Mouse (Mus musculus) myocyte (in vitro differentiated cells): ENCODE data around the gene Marveld1. TPM values are rescaled to one million over a fixed set of nuclear protein-coding genes. Genes with fewer than 3 reads are reported as not detected.

Experiments
- H3K27me3 ChIP-seq: one replicate; pipeline ENCODE4 v1.6.1; 2011; ENCODE audit not compliant: control insufficient read depth, insufficient read depth, insufficient read length
- H3K36me3 ChIP-seq: one replicate; pipeline ENCODE4 v1.6.1; 2011; ENCODE audit not compliant: control insufficient read depth, insufficient read depth
- H3K4me2 ChIP-seq: one replicate; pipeline ENCODE4 v1.6.1; 2011; ENCODE audit warnings: low read depth, control low read depth
- H3K4me3 ChIP-seq: one replicate; pipeline ENCODE4 v1.5.1; 2011; ENCODE audit warnings: mild to moderate bottlenecking, control low read depth, moderate library complexity
- H3K79me2 ChIP-seq: one replicate; pipeline ENCODE4 v1.6.1; 2011; ENCODE audit not compliant: control insufficient read depth, insufficient read depth
- H3ac ChIP-seq: one replicate; pipeline ENCODE4 v1.6.1; 2011; ENCODE audit not compliant: control insufficient read depth, insufficient read length
- CEBPB ChIP-seq: IDR thresholded peaks from 2 replicates; pipeline ENCODE4 v1.6.1; 2011; ENCODE audit warnings: mild to moderate bottlenecking, moderate library complexity; ENCODE audit not compliant: poor library complexity, insufficient read depth, severe bottlenecking
- E2F4 ChIP-seq: IDR thresholded peaks from one replicate; pipeline ENCODE4 v1.6.1; 2011; ENCODE audit warnings: mild to moderate bottlenecking, control low read depth, moderate library complexity; ENCODE audit not compliant: insufficient read depth
- MAX ChIP-seq: IDR thresholded peaks from one replicate; pipeline ENCODE4 v1.6.1; 2011; ENCODE audit warnings: low read depth, mild to moderate bottlenecking, control low read depth
- MYOD1 ChIP-seq, 3 experiments: IDR thresholded peaks; one replicate each; pipeline ENCODE4 v1.6.1; 2011; ENCODE audit warnings: control low read depth in 2 of 3, low read depth in 2 of 3, mild to moderate bottlenecking in 2 of 3, moderate library complexity in 1 of 3; ENCODE audit not compliant: insufficient read length in 2 of 3, control insufficient read depth in 1 of 3
- MYOG ChIP-seq, 3 experiments: IDR thresholded peaks; one replicate each; pipeline ENCODE4 v1.6.1; 2011; ENCODE audit warnings: control low read depth in 2 of 3, low read depth in 2 of 3, mild to moderate bottlenecking in 2 of 3; ENCODE audit not compliant: insufficient read length in 2 of 3, control insufficient read depth in 1 of 3, insufficient read depth in 1 of 3
- POLR2A ChIP-seq: IDR thresholded peaks from one replicate; pipeline ENCODE4 v1.6.1; 2011; ENCODE audit warnings: low read depth, mild to moderate bottlenecking, control low read depth, moderate library complexity; ENCODE audit not compliant: insufficient read length
- POLR2AphosphoS2 ChIP-seq: IDR thresholded peaks from one replicate; pipeline ENCODE4 v1.6.1; 2011; ENCODE audit warnings: low read depth, control low read depth; ENCODE audit not compliant: insufficient read length
- REST ChIP-seq: IDR thresholded peaks from one replicate; pipeline ENCODE4 v1.6.1; 2011; ENCODE audit warnings: mild to moderate bottlenecking, control low read depth, moderate library complexity; ENCODE audit not compliant: insufficient read depth, insufficient read length
- SRF ChIP-seq: IDR thresholded peaks from one replicate; pipeline ENCODE4 v1.6.1; 2011; ENCODE audit warnings: low read depth; ENCODE audit not compliant: control insufficient read depth, insufficient read length
- TCF12 ChIP-seq: IDR thresholded peaks from one replicate; pipeline ENCODE4 v1.6.1; 2011; ENCODE audit warnings: mild to moderate bottlenecking, control low read depth; ENCODE audit not compliant: poor library complexity, insufficient read depth, severe bottlenecking
- TCF3 ChIP-seq: IDR thresholded peaks from one replicate; pipeline ENCODE4 v1.6.1; 2011; ENCODE audit warnings: low read depth, control low read depth; ENCODE audit not compliant: insufficient read length
- USF1 ChIP-seq: IDR thresholded peaks from one replicate; pipeline ENCODE4 v1.6.1; 2011; ENCODE audit warnings: low read depth, mild to moderate bottlenecking, control low read depth, moderate library complexity
- polyA plus RNA-seq: library from polyadenylated mRNA; unstranded; fragments of >200 nt; fragmentation: generic; extraction: Trizol; gene quantifications from one replicate; pipeline ENCODE4 v1.2.1, GENCODE M21; 2012; ENCODE audit warnings: missing spikeins

Marveld1 gene
- polyA plus RNA-seq, 1 experiment = 36.1 TPM

DNA sequence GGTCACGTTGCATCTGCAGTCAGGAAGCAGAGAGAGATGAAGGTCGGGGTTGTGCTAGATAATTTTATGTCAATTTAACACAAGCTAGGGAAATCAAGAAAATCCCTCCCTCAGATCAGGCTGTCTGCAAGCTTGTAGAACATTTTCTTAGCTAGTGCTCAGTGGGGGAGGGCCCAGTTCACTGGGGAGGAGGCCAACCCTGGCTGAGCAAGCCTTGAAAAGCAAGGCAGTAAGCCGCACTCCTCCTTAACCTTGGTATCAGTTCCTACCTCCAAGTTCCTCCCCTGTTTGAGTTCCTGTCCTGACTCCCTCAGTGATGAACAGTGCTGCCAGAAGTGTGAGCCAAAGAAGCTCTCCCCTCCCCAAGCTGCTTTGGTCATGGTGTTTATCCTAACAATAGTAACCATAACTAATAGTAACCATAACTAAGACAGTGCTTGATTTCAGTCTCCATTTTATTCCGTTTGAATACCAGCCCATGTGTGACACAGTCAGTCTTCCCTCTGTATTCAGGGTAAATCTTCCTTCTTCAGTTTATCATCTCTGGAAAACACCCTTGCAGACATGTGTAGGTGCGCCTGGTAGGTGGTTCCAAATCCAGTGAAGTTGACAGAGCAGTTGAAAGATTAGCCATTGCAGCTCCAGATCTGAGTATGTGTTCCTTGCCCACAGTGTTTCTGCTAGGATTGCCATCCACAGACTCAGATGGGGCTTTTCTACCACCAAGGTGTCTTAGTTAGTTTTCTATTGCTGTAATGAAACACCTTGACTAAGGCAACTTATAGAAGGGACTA, 7.3 kb upstream of the Marveld1 start:
- no peaks in the 10 kb centered on the region for H3K79me2 ChIP-seq
- H3K4me3 ChIP-seq = no peak overlapping the region
- no peak for TF ChIP-seq POLR2A
- TF ChIP-seq REST = no peak
- no peak for TF ChIP-seq USF1
- no peak for TF ChIP-seq TCF3
- no peak for TF ChIP-seq TCF12
- TF ChIP-seq E2F4 = no peak
- TF ChIP-seq MYOG (IDR thresholded peaks at IDR 0.05; ENCODE audit: control insufficient read depth in 1 of 3, insufficient read depth in 1 of 3, insufficient read length in 2 of 3, low read depth in 2 of 3) = no peak
- no peaks in the 10 kb centered on the region for H3K27me3 ChIP-seq
- no peaks in the 10 kb centered on the region for H3K36me3 ChIP-seq
- no peak overlapping the region for H3ac ChIP-seq
- H3K4me2 ChIP-seq = no peak overlapping the region

DNA sequence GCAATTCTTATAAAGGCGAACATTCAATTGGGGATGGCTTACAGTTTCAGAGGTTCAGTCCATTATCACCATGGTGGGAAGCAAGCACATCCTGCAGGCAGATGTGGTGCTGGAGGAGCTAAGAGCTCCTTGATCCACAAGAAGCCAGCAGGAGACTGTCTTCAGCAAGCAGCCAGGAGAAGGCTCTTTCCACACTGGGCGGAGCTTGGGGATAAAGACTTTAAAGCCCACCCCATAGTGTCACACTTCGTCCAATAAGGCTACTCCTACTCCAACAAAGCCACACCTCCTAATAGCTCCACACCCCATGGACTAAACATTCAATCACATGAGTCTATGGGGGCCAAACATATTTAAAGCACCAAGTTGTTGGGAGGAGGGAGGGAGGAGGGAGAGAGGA, 5.2 kb upstream of the Marveld1 start:
- TF ChIP-seq USF1 (no peak), MYOG (IDR thresholded peaks at IDR 0.05; ENCODE audit: control insufficient read depth in 1 of 3, insufficient read depth in 1 of 3, insufficient read length in 2 of 3, low read depth in 2 of 3) (no peak), REST (no peak), TCF3 (no peak), MYOD1 (IDR thresholded peaks at IDR 0.05; ENCODE audit: control insufficient read depth in 1 of 3, insufficient read length in 2 of 3, low read depth in 2 of 3) (no peak), TCF12 (no peak), POLR2A (no peak), E2F4 (no peak), POLR2AphosphoS2 (no peak), MAX (no peak), SRF (no peak), CEBPB (no peak)
- Histone ChIP-seq H3K27me3 (no peaks in the 10 kb centered on the region), H3K4me3 (no peak overlapping the region), H3K4me2 (no peak overlapping the region), H3K79me2 (no peaks in the 10 kb centered on the region), H3K36me3 (no peaks in the 10 kb centered on the region), H3ac (no peak overlapping the region)

DNA sequence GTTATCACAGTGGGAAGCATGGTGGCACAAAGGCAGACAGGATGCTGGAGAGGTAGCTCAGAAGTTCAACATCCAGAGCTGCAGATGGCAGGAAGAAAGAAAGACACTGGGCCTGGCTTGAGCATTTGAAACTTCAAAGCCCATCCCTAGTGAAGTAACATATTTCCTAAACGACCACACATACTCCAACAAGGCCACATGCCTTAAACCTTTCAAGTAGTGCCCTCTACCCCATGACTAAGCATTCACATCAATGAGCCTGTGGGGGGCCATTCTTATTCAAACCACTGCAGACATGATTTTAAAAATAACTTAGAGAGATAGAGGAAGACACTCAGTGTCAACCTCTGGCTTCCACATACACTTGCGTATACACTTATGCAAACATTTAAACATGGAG, 4.4 kb upstream of the Marveld1 start:
- no peak overlapping the region for H3K4me3 ChIP-seq
- no peaks in the 10 kb centered on the region for H3K36me3 ChIP-seq
- no peak overlapping the region for H3K4me2 ChIP-seq
- no peak overlapping the region for H3ac ChIP-seq
- no peak for TF ChIP-seq USF1
- TF ChIP-seq REST = no peak
- TF ChIP-seq POLR2A = no peak
- TF ChIP-seq TCF3 = no peak
- TF ChIP-seq MAX = no peak
- no peak for TF ChIP-seq E2F4
- no peak for TF ChIP-seq TCF12
- no peak for TF ChIP-seq MYOD1 (IDR thresholded peaks at IDR 0.05; ENCODE audit: control insufficient read depth in 1 of 3, insufficient read length in 2 of 3, low read depth in 2 of 3)
- no peak for TF ChIP-seq CEBPB
- TF ChIP-seq MYOG (IDR thresholded peaks at IDR 0.05; ENCODE audit: control insufficient read depth in 1 of 3, insufficient read depth in 1 of 3, insufficient read length in 2 of 3, low read depth in 2 of 3) = no peak
- no peak for TF ChIP-seq SRF
- H3K27me3 ChIP-seq = no peaks in the 10 kb centered on the region
- H3K79me2 ChIP-seq = no peaks in the 10 kb centered on the region

DNA sequence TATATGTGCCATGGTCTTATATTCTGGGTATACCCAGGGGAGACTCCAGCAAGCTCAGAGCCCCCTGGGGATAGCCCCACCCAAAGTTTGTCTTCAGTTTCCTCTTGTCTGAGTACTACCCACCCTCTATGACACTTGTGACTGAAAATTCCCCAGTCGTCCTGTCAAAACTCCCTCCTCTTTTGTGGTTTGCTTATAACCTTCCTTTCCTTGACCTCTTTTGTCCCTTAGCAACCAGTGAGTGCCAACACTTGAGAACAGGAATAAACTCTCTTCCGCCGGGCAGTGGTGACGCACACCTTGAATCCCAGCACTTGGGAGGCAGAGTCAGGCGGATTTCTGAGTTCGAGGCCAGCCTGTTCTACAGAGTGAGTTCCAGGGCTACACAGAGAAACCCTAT, 3.1 kb upstream of the Marveld1 start:
- Histone ChIP-seq H3K36me3 (no peaks in the 10 kb centered on the region), H3ac (no peak overlapping the region), H3K4me3 (no peak overlapping the region), H3K79me2 (peaks cover 8% of the 10 kb centered on the region), H3K27me3 (no peaks in the 10 kb centered on the region), H3K4me2 (peak overlapping the region; percentile 66)
- TF ChIP-seq POLR2AphosphoS2 = no peak
- TF ChIP-seq TCF3 = no peak
- TF ChIP-seq MYOG (IDR thresholded peaks at IDR 0.05; ENCODE audit: control insufficient read depth in 1 of 3, insufficient read depth in 1 of 3, insufficient read length in 2 of 3, low read depth in 2 of 3) = no peak
- no peak for TF ChIP-seq CEBPB
- TF ChIP-seq SRF = no peak
- TF ChIP-seq MYOD1 (IDR thresholded peaks at IDR 0.05; ENCODE audit: control insufficient read depth in 1 of 3, insufficient read length in 2 of 3, low read depth in 2 of 3) = no peak
- no peak for TF ChIP-seq MAX
- no peak for TF ChIP-seq TCF12
- TF ChIP-seq USF1 = no peak
- no peak for TF ChIP-seq E2F4
- no peak for TF ChIP-seq POLR2A
- no peak for TF ChIP-seq REST

DNA sequence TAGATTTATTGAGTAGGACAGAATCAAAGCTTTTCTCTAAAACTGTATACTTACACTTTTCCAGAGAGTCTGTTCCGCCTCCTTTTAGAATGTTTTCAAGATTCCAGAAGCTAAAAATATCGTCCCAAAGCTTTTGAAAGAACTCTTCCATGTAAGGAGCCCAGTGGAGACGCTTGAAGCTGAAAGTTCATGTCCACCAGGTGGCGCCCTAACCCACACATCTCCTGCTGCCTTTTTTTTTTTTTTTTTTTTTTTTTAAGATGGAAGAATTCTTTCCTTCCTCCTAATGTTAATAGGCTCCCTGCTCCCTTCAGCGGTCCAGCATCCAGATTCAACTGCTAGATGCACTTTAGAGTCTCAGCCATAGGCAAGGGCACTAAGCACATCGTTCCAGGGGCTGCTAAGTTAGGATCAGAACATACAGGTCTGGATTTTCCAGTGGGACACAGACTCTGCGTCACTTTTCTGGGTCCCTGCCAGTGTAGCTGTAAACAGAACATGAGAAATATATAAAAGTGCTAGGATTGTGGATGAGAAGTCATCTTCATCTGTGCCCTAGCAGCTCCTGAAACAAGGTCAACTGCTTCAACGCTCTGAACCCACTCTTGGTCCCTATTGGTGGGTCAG, 2.5 kb upstream of the Marveld1 start:
- H3ac ChIP-seq = no peak overlapping the region
- no peaks in the 10 kb centered on the region for H3K27me3 ChIP-seq
- peaks cover 14% of the 10 kb centered on the region for H3K79me2 ChIP-seq
- H3K36me3 ChIP-seq = no peaks in the 10 kb centered on the region
- no peak for TF ChIP-seq POLR2A
- H3K4me3 ChIP-seq = no peak overlapping the region
- peak overlapping the region; percentile 66 for H3K4me2 ChIP-seq
